Mouse (Mus musculus) embryonic fibroblast, embryonic 13.5 days (primary cell): ENCODE data around the gene Nmnat1.

Source experiments
- CTCF ChIP-seq: IDR thresholded peaks from 2 replicates; pipeline ENCODE4 v1.5.1; 2011; ENCODE audit warnings: mild to moderate bottlenecking, control low read depth, low read length, moderate library complexity, borderline replicate concordance; ENCODE audit not compliant: insufficient read depth
- POLR2A ChIP-seq: IDR thresholded peaks from 2 replicates; pipeline ENCODE4 v1.6.1; 2011; ENCODE audit warnings: low read depth, mild to moderate bottlenecking, control low read depth, low read length, moderate library complexity

GRCm38 (mm10) chr4:149417854-149418365 is 67.1 kb downstream of the Nmnat1 start:
- TF ChIP-seq CTCF (no peak), POLR2A (no peak)
